Mouse (Mus musculus): ENCODE data around the gene Sqor. TPM values are rescaled to one million over a fixed set of nuclear protein-coding genes. Genes with fewer than 3 reads are reported as not detected.

Sqor gene
- polyA plus RNA-seq, 1 experiment from 2014 or later, result 5.6 TPM

GRCm38 (mm10) chr2:122789311-122789710 lies 24.3 kb downstream of the Sqor start:
- no peak for ATAC-seq
- Histone ChIP-seq H3K9ac (no peak overlapping the region), H3K27ac (no peak overlapping the region), H3K27me3 (no peaks in the 10 kb centered on the region), H3K4me3 (no peak overlapping the region), H3K9me3 (replicated peaks) (no peaks in the 10 kb centered on the region), H3K4me2 (no peak overlapping the region), H3K36me3 (ENCODE audit: poor library complexity, severe bottlenecking) (no peaks in the 10 kb centered on the region), H3K4me1 (no peaks in the 10 kb centered on the region)
- WGBS, result 81% methylated on average over 7 of the region's 7 CpGs

GRCm38 (mm10) chr2:122789730-122790129 lies 24.7 kb downstream of the Sqor start:
- Histone ChIP-seq H3K9me3 (replicated peaks) (no peaks in the 10 kb centered on the region), H3K4me3 (no peak overlapping the region), H3K27ac (no peak overlapping the region), H3K27me3 (no peaks in the 10 kb centered on the region), H3K9ac (no peak overlapping the region), H3K4me2 (no peak overlapping the region), H3K4me1 (no peaks in the 10 kb centered on the region), H3K36me3 (ENCODE audit: poor library complexity, severe bottlenecking) (no peaks in the 10 kb centered on the region)
- no peak for ATAC-seq
- 69% methylated on average over 6 of the region's 6 CpGs for WGBS

- H3K36me3 ChIP-seq (ENCODE audit: poor library complexity, severe bottlenecking), result no peaks in the 10 kb centered on the region
- H3K4me1 ChIP-seq, result no peaks in the 10 kb centered on the region
- H3K4me2 ChIP-seq, result no peak overlapping the region
- H3K9ac ChIP-seq, result no peak overlapping the region
- no peaks in the 10 kb centered on the region for H3K27me3 ChIP-seq
- no peak overlapping the region for H3K27ac ChIP-seq
- H3K4me3 ChIP-seq, result no peak overlapping the region
- no peak for ATAC-seq
- H3K9me3 ChIP-seq (replicated peaks), result no peaks in the 10 kb centered on the region
- 79% methylated on average over 6 of the region's 6 CpGs for WGBS
These were observed 39.4 kb downstream of the Sqor start for GRCm38 (mm10) chr2:122804392-122804791.

GRCm38 (mm10) chr2:122806040-122806439 lies 41.0 kb downstream of the Sqor start:
- ATAC-seq, result no peak
- H3K27me3 ChIP-seq, result no peaks in the 10 kb centered on the region
- no peaks in the 10 kb centered on the region for H3K4me1 ChIP-seq
- WGBS, result 86% methylated on average over 3 of the region's 3 CpGs
- H3K9ac ChIP-seq, result no peak overlapping the region
- no peak overlapping the region for H3K27ac ChIP-seq
- H3K4me2 ChIP-seq, result no peak overlapping the region
- H3K9me3 ChIP-seq (replicated peaks), result no peaks in the 10 kb centered on the region
- H3K4me3 ChIP-seq, result no peak overlapping the region
- H3K36me3 ChIP-seq (ENCODE audit: poor library complexity, severe bottlenecking), result no peaks in the 10 kb centered on the region

GRCm38 (mm10) chr2:122809027-122809426 lies 44.0 kb downstream of the Sqor start:
- H3K9ac ChIP-seq, result no peak overlapping the region
- no peak overlapping the region for H3K4me3 ChIP-seq
- no peaks in the 10 kb centered on the region for H3K36me3 ChIP-seq (ENCODE audit: poor library complexity, severe bottlenecking)
- no peak for ATAC-seq
- H3K27ac ChIP-seq, result no peak overlapping the region
- H3K27me3 ChIP-seq, result no peaks in the 10 kb centered on the region
- no peak overlapping the region for H3K4me2 ChIP-seq
- 76% methylated on average over 4 of the region's 4 CpGs for WGBS
- H3K9me3 ChIP-seq (replicated peaks), result no peaks in the 10 kb centered on the region
- H3K4me1 ChIP-seq, result no peaks in the 10 kb centered on the region

- no peaks in the 10 kb centered on the region for H3K36me3 ChIP-seq (ENCODE audit: poor library complexity, severe bottlenecking)
- H3K27ac ChIP-seq, result no peak overlapping the region
- H3K9me3 ChIP-seq (replicated peaks), result no peaks in the 10 kb centered on the region
- H3K9ac ChIP-seq, result no peak overlapping the region
- no peaks in the 10 kb centered on the region for H3K4me1 ChIP-seq
- no peak overlapping the region for H3K4me3 ChIP-seq
- ATAC-seq, result no peak
- H3K4me2 ChIP-seq, result no peak overlapping the region
- 87% methylated on average over 2 of the region's 2 CpGs for WGBS
- H3K27me3 ChIP-seq, result no peaks in the 10 kb centered on the region
These were observed 51.9 kb downstream of the Sqor start for GRCm38 (mm10) chr2:122816986-122817385.

- Histone ChIP-seq H3K36me3 (ENCODE audit: poor library complexity, severe bottlenecking) (no peaks in the 10 kb centered on the region), H3K4me2 (no peak overlapping the region), H3K27me3 (no peaks in the 10 kb centered on the region), H3K27ac (no peak overlapping the region), H3K4me1 (peaks cover 5% of the 10 kb centered on the region; the same call in 1 of the 2 replicates), H3K9me3 (replicated peaks) (no peaks in the 10 kb centered on the region), H3K4me3 (no peak overlapping the region), H3K9ac (no peak overlapping the region)
- 84% methylated on average over 2 of the region's 2 CpGs for WGBS
- no peak for ATAC-seq
These were observed 56.2 kb downstream of the Sqor start for GRCm38 (mm10) chr2:122821246-122821645.

- Histone ChIP-seq H3K36me3 (ENCODE audit: poor library complexity, severe bottlenecking) (no peaks in the 10 kb centered on the region), H3K4me1 (peaks cover 5% of the 10 kb centered on the region; the same call in 1 of the 2 replicates), H3K27me3 (no peaks in the 10 kb centered on the region), H3K9me3 (replicated peaks) (no peaks in the 10 kb centered on the region), H3K4me2 (peak overlapping the region; percentile 40), H3K9ac (no peak overlapping the region), H3K27ac (no peak overlapping the region), H3K4me3 (no peak overlapping the region; the same call in 1 of the 2 replicates)
- ATAC-seq, result peak; percentile 88
- 33% methylated on average over 19 of the region's 19 CpGs for WGBS
These were observed 60.6 kb downstream of the Sqor start for GRCm38 (mm10) chr2:122825406-122826236.

- no peak overlapping the region for H3K27ac ChIP-seq
These were observed 61.3 kb downstream of the Sqor start for GRCm38 (mm10) chr2:122826302-122826701.

GRCm38 (mm10) chr2:122854636-122855035 lies 89.6 kb downstream of the Sqor start:
- Histone ChIP-seq H3K36me3 (ENCODE audit: poor library complexity, severe bottlenecking) (no peaks in the 10 kb centered on the region), H3K27me3 (no peaks in the 10 kb centered on the region), H3K4me3 (no peak overlapping the region), H3K4me2 (no peak overlapping the region), H3K4me1 (no peaks in the 10 kb centered on the region), H3K9ac (no peak overlapping the region), H3K27ac (no peak overlapping the region), H3K9me3 (replicated peaks) (no peaks in the 10 kb centered on the region)
- WGBS, result 63% methylated on average over 4 of the region's 4 CpGs
- ATAC-seq, result no peak

More at GRCm38 (mm10) chr2:122826302-122826701, 61.3 kb downstream of the Sqor start:
- no peaks in the 10 kb centered on the region for H3K9me3 ChIP-seq (replicated peaks)
- H3K27me3 ChIP-seq, result no peaks in the 10 kb centered on the region
- 56% methylated on average over 3 of the region's 3 CpGs for WGBS
- H3K36me3 ChIP-seq (ENCODE audit: poor library complexity, severe bottlenecking), result no peaks in the 10 kb centered on the region
- H3K4me3 ChIP-seq, result no peak overlapping the region
- H3K9ac ChIP-seq, result no peak overlapping the region
- peak; percentile 38; the same call in 1 of the 2 replicates for ATAC-seq
- H3K4me1 ChIP-seq, result peaks cover 5% of the 10 kb centered on the region; the same call in 1 of the 2 replicates
- no peak overlapping the region for H3K4me2 ChIP-seq

GRCm38 (mm10) chr2:122855354-122855753 lies 90.3 kb downstream of the Sqor start:
- Histone ChIP-seq H3K27ac (no peak overlapping the region), H3K36me3 (ENCODE audit: poor library complexity, severe bottlenecking) (no peaks in the 10 kb centered on the region), H3K4me2 (no peak overlapping the region), H3K4me3 (no peak overlapping the region), H3K4me1 (no peaks in the 10 kb centered on the region), H3K27me3 (no peaks in the 10 kb centered on the region), H3K9ac (no peak overlapping the region), H3K9me3 (replicated peaks) (no peaks in the 10 kb centered on the region)
- 79% methylated on average over 3 of the region's 3 CpGs for WGBS
- ATAC-seq, result no peak

Data from forebrain, embryonic 13.5 days (tissue).